Mouse (Mus musculus): ENCODE data around the gene Olfr183.
"Not testable (repeated sequence)": the region's sequence is repeated elsewhere in the genome, so short reads cannot be mapped to it uniquely, and the experiment has no call there.

Gene Olfr183

DNA sequence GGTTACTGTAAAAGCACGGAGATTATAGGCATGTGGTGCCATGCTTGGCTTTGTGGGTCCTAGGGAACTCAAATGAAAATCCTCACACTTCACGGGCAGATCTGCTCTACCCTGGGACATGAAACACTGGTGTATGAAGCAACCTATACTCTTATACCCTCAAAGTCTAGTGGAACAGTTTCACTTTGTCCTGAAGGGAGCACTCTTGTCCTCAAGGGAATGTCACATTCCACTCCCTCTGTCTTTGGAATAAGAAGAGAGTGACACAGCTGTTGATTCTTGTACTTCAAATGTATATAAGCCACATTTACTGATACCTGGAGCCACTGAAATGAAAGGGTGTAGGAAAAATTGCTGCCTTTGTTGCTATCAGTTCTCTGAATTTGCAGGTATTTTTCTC lies at the start of gene Olfr183:
Gene Olfr183 (plus strand): TSS at position 301 of the 400 bp plus-strand sequence.
- DNase-seq (ENCODE audit: low spot score), result no peak

DNA sequence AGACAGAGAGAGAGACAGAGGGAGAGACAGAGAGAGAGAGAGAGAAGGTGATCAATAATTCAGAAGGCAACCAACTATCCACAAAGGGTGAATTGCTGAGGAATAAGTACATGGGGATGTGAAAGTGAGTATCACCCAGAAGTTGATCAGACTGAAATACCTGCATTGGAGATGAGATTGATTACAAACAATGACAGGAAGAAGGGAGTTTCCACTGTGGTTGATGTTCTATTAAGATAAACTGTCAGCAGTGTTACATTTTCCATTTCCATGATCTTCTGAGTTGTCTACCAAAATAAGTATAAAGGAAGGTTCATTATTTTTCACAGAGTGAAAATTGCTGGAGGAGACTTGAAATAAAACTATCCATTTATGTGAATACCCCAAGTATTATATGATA lies 12.0 kb downstream of the Olfr183 start:
- DNase-seq (ENCODE audit: low spot score), result no peak

DNA sequence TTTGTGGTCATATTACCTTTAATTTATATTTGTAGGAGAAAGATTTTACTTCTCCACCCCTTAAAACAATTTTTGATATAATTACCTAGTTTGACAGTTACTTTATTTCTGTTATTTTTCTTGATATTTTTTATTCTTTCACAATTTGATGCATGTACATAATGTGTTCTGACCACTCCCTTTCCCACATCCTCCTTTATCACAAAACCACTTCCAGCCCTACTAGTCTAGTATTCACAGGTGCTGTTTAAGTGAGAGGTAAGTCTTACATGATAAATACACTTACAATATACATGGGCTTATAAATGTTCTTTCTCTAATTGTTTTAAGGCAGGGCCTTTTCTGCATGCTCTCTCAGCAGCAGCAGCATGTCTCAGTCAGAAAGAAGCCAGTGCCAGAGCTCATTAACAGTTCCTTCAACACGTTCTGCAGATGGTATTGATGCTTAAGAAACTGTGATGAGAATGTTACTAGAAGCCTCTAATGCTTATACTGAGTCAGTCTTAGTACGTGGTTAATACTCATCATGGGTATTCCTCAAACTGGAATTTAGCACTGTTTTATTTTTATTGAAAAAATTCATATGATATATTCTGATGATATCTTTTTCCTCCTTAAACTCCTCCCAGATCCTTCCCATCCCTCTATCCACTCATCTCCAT lies 18.3 kb downstream of the Olfr183 start:
- DNase-seq (ENCODE audit: low spot score), result no peak

DNA sequence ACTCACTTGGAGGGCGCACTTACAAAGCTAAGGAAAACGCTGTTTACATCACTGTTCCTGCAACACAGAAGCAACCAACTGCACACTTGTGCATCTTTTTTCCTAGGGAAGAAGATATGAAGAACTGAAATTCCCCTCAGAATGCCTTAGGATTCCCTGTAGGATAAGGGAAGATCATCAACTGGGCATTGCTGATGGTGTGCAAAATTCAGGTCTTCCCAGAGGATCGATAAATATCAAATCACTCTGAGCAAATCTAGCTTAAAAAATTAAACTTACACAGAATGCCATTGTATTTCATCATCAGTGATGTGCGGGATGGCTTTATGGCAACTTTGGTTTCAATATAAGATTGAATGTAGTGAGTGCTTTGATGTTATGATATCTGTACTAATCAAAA lies 35.0 kb downstream of the Olfr183 start, which contains the start of gene Olfr186:
Gene Olfr186 (minus strand): TSS at position 101 of the 400 bp plus-strand sequence.
- no peak for DNase-seq (ENCODE audit: low spot score)

DNA sequence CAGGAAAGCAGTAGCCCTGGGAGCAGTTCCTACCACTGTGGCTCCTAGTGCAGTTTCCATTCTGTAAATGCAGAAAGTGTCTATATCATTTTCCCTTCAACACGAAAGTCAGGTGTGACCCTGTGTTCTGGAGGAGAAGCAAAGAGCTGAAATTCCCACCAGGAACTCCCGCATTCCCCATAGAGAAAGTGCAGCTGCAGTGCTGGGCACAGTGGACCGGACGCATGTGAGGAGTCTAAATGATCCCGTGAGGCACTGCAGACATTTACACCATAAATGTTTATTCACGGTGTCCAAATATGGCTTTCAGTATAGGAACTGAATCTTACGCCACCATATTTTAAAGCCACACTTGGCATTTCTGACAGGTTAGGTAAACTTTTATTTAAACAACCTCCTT lies 44.6 kb downstream of the Olfr183 start, which contains the start of gene Olfr187:
Gene Olfr187 (minus strand): TSS at position 58 of the 400 bp plus-strand sequence.
- DNase-seq (ENCODE audit: low spot score), result no peak

DNA sequence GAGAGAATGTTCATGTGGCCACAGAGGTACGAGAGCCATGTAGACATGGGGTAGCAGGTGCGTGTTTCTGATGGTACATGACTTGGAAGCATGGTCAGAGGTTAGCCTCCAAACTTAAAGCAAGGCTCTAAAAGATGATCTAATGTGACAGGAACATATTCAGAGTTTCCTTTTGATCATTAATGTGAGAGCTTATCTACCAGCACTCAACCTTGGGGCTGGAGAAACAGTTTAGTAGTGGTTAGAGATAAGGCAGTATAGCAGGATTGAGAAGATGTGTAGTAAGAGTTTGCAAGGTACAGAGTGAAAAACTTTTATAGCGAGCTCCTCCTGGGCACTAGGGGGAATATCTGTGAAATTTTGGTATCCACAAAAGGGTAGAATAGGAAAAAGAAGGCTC lies 50.7 kb downstream of the Olfr183 start:
- DNase-seq (ENCODE audit: low spot score), result no peak

DNA sequence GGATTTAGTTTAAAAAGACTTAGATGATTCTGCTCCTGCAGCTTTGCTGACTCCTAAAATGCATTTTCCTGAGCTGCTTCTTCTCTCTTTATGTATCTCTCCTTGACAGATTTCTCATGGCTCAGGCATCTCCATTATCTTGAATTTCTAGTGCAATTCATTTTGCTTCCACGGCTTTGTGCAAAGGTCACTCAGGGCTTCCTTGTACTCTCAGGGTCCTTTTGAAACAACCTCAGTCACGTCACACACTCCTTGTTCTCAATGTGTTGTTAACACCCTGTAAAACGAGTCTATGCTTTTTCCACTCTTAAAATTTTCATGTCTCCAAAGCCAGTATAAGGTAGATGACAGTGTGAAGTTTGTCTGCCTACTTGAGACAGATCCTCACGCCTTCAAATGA lies 52.4 kb downstream of the Olfr183 start:
- no peak for DNase-seq (ENCODE audit: low spot score)

DNA sequence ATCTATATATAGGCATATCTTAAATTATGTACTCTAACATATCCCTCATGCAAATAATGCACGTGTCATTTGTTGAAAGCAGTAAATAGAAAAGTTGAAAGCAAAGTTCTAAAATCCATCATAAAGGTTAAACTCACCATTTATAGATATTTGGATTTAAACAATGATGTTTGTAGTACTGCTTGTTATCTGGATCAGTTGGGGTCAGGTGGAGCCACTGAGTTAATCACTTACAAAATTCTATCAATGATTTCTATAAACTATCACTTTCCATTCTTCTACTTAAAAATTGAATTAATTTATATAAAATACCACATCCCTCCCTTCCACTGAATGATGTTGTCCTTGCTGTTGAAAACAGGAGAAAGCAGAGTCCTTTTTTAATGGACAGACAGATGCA lies 53.7 kb downstream of the Olfr183 start:
- no peak for DNase-seq (ENCODE audit: low spot score)

DNA sequence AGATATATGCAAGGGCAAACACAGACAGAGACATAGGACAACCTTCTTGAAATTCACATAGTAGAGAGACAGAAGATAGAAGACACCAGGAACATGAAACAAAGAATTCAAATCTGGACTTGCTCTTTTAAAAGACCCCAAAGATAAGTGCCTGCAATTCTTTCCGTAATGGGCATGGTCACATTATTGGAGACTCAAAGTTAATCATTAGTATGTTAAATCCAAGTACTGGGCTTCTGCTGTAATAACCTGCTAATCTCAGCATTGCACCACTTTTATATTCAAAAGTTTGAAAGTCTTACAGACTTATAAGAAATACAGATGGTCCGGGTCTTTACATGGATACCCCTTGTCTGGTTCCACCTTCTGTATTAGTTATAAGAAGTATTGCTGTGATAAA lies 54.1 kb downstream of the Olfr183 start:
- DNase-seq (ENCODE audit: low spot score), result not testable (repeated sequence)
